Mouse (Mus musculus) neural tube, embryonic 10.5 days (tissue): ENCODE data around the gene Olfr1348.
"Not testable (repeated sequence)": the region's sequence is repeated elsewhere in the genome, so short reads cannot be mapped to it uniquely, and the experiment has no call there.

ENCODE experiments used
- DNase-seq: peaks from one replicate; pipeline ENCODE4 v3.0.0-alpha.2; 2017; ENCODE audit warnings: low spot score; ENCODE audit errors: extremely low spot score

The Olfr1348 gene

GRCm38 (mm10) chr7:6508648-6509047 lies at the start of gene Olfr1348:
TSS of gene Olfr1348 (minus strand) at chr7:6508748.
- DNase-seq = no peak

GRCm38 (mm10) chr7:6526141-6526540 lies 17.6 kb upstream of the Olfr1348 start:
- DNase-seq = peak; percentile 17

GRCm38 (mm10) chr7:6525001-6525400 lies 16.5 kb upstream of the Olfr1348 start:
- DNase-seq = no peak

GRCm38 (mm10) chr7:6522850-6523249 lies 14.3 kb upstream of the Olfr1348 start, which contains the start of gene Olfr1349:
TSS of gene Olfr1349 (minus strand) at chr7:6522950.
- DNase-seq = no peak

DNA sequence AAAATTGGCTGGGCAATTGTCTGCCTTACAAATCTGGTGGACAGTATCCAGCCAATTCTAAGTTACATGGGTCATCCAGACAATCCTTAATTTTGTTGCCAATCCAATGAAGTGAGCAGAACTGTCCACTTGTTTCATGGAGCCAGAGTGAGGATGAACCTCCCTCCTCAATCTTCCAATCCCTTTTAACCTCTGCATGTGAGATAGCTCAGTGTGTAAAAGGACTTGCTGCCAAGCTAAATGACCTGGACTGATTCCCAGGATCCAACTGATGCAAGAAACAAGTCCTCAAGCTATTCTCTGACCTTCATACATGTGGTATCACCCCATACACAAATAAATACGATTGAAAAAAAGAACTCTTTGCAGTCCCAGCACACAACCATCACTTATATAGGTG lies 13.1 kb upstream of the Olfr1348 start:
- no peak for DNase-seq

DNA sequence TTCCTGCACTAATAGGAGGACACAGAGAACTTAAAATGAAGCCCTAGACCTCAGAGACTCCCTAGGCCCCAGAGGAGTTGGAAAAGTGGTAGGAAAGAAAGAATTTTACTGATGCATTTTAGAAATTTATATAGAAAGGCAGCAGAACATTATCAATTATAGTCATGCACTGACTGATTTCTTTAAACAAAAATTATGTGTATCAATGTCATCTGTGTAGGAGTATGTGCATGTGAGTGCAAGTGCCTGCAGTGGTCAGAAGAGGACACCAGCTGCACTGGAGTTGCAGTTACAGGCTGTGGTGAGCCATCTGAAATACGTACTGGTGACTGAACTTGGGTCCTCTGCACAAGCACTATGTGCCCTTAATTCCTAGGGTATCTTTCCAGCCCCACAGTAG lies 8.9 kb downstream of the Olfr1348 start, which contains the start of gene Olfr1347:
Olfr1347 (minus strand) TSS at position 101 of the 400 bp plus-strand sequence.
- no peak for DNase-seq

GRCm38 (mm10) chr7:6486841-6487240 lies 21.7 kb downstream of the Olfr1348 start, which contains the start of gene Olfr5:
TSS of gene Olfr5 (minus strand) at chr7:6486941.
- DNase-seq = no peak

DNA sequence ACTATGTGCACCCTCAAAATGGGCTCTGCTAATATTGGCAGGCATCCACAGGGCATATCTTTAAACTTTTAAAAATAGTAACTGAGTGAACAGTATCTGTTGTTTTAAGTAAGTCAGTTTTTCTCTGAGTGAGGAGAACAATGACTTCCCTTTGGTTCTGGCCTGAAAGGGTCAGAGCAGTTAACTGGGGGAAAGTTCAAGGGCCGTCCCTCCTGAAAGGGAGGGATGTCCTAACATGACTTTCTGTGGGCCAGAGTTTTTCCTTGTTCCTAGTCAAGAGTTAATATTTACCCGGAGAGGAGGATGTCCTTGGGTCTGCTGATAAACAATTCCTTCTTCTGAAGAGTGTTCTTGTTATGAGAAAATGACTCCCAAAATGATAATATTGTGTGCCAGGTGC lies 30.9 kb downstream of the Olfr1348 start:
- not testable (repeated sequence) for DNase-seq

DNA sequence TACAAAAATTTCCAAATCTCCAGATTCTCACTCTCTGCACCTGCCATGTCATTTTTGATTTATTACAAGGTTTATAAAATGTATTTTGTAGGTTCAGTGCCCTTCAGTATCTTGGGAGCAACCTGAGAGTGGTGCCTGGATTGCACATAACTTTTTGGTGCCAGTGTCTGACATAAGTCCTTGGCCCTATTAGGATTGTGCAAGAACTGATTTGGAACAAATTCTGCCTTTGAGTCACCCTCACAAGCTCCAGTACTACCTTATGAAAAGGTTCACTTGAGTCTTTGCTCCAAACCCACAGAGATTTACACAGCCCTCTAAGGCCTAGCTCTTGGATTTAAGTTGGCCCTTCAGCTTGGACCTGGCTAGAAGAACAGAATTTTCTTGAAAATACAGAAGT lies 41.6 kb downstream of the Olfr1348 start, which contains the start of gene Olfr1346:
Olfr1346 (plus strand) TSS at position 151 of the 400 bp plus-strand sequence.
- no peak for DNase-seq

DNA sequence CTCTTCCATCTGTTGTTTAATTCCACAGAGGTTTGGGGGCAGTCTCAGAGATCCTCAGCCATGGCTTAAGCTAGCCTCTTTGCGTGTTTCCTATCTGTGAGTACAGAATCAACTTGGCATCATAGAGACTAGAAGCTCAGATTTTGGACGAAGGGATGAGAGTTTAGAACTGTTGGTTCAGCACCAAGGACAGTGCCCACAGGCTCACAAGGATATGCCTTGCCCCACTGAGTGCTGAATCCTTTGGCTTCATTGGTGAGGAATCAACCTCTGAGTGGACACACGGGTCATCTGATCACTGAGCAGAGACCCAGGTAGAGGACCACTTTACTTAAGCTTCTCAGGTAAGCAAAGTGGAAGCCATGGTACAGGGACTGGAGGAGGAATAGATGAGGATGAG lies 52.1 kb downstream of the Olfr1348 start:
- DNase-seq = no peak

GRCm38 (mm10) chr7:6455868-6456267 lies 52.7 kb downstream of the Olfr1348 start, which contains the start of gene Olfr1336:
TSS of gene Olfr1336 (plus strand) at chr7:6456168.
- DNase-seq = no peak
